Mouse (Mus musculus): ENCODE results near the gene Syt7. TPM values are rescaled to one million over a fixed set of nuclear protein-coding genes. Genes with fewer than 3 reads are reported as not detected.

Gene Syt7
- polyA plus RNA-seq (2014; fragmentation: Nextera tagmentation; extraction: Ambion mirVana) = 12.0 and 14.0 TPM in 2 replicates

DNA sequence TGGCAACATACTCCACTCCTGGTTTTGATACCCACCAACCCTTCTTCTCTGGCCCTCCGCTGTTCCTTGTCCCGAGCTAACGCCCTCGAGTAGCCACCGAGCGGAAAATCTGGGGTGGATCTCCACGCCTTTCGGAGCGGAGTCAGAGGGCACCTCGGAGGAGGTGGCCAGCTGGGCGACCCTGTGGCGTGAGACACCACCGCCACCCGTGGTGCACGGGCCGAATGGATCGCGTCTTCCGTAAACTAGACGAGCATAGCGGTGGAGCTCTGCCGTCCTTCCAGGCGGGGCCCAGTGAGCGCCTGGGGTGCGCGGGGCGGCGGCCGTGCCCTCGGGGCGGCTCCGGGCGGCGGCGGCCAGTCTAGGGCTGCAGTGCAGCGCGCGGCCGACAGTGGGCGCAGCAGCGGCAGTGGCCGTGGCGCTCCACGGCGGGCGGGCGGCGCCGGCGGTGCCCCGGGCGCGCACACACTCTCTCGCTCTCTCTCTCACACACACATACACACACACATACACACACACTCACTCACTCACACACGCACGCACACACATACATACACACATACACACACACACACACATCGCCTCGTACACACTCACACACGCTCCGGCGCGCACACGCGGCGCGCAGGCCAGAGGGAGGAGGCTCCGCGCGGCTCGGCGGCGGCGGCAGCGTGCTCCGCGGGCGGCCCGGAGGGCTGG is at the start of gene Syt7:
Syt7 (plus strand) TSS at position 476 of the 699 bp plus-strand sequence.
- H3K27me3 ChIP-seq (ENCODE audit: control insufficient read depth, insufficient read depth, low read length) = peaks cover 6% of the 10 kb centered on the region; the same call in 1 of the 2 replicates
- H3K9me3 ChIP-seq (ENCODE audit: control insufficient read depth, low read length) = no peaks in the 10 kb centered on the region
- peaks cover 19% of the 10 kb centered on the region for H3K4me1 ChIP-seq (replicated peaks; ENCODE audit: control insufficient read depth, insufficient read depth, low read length)
- H3K4me2 ChIP-seq (replicated peaks) = peak within 1 kb of the TSS; percentile 74
- H3K36me3 ChIP-seq (replicated peaks; ENCODE audit: control insufficient read depth, insufficient read depth) = no peaks in the 10 kb centered on the region
- DNase-seq (ENCODE audit: low spot score) (peak; percentile 96), ATAC-seq (ENCODE audit: low FRiP score) (peak; percentile 82)
- peak within 1 kb of the TSS; percentile 77 for H3K4me3 ChIP-seq (replicated peaks; ENCODE audit: low read length)
- H3K9ac ChIP-seq = peak within 1 kb of the TSS; percentile 89
- under 1% methylated on average over 58 of the region's 78 CpGs for WGBS
- H3K27ac ChIP-seq = peak within 1 kb of the TSS; percentile 54

DNA sequence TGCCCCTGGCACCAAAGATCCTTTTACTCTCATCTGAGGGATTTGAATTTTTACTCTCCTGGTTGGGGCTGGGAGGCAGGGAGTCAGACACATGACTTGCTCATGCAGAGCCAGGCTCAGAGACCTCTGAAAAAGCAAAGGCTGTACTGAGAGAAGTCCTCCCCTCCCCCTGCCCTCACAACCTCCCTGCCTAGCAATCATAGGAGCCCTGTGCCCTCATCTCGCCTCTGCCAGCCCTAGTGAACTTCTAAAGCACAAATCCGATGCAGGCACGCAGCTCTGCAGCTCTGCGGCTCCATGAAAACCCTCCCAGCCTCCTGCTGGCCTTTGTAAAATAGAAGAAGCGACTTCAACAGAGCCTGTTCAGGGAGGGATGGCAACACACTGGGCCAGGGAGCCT is 49.6 kb upstream of the Syt7 start:
- Histone ChIP-seq H3K4me1 (replicated peaks; ENCODE audit: control insufficient read depth, insufficient read depth, low read length) (peaks cover 15% of the 10 kb centered on the region), H3K4me2 (replicated peaks) (no peak overlapping the region), H3K27me3 (ENCODE audit: control insufficient read depth, insufficient read depth, low read length) (0 out of 2 replicates have a peak, but pooled peaks cover 6% of the 10 kb centered on the region), H3K9me3 (ENCODE audit: control insufficient read depth, low read length) (no peaks in the 10 kb centered on the region), H3K9ac (peak overlapping the region; percentile 16; the same call in 1 of the 2 replicates), H3K36me3 (replicated peaks; ENCODE audit: control insufficient read depth, insufficient read depth) (no peaks in the 10 kb centered on the region), H3K4me3 (replicated peaks; ENCODE audit: low read length) (no peak overlapping the region), H3K27ac (no peak overlapping the region)
- ATAC-seq (ENCODE audit: low FRiP score) = no peak
- WGBS = 6% methylated on average over 5 of the region's 5 CpGs
- no peak for DNase-seq (ENCODE audit: low spot score)

DNA sequence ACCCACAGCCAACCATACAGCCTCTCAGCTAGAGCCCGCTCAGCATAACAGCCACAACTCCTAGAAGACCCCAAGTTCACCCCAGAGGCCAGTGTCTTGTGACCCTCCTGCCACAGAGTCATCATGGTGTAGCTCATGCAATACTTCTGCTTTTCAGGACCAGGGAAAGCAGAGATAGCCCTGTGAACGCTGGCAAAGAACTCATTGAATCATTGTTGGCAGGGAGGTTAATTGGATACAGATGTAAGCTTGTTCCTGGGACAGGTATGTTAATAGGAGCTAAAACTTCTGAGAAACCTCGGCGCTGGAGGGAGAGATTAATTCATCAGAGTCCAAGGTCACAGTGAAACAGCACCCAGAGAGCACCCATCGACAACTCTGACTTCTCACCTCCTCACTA is 48.2 kb upstream of the Syt7 start:
- H3K4me2 ChIP-seq (replicated peaks) = no peak overlapping the region
- no peaks in the 10 kb centered on the region for H3K36me3 ChIP-seq (replicated peaks; ENCODE audit: control insufficient read depth, insufficient read depth)
- WGBS = 47% methylated on average over 5 of the region's 5 CpGs
- no peak for ATAC-seq (ENCODE audit: low FRiP score)
- H3K4me1 ChIP-seq (replicated peaks; ENCODE audit: control insufficient read depth, insufficient read depth, low read length) = peaks cover 15% of the 10 kb centered on the region
- H3K9ac ChIP-seq = no peak overlapping the region
- H3K27ac ChIP-seq = no peak overlapping the region
- H3K27me3 ChIP-seq (ENCODE audit: control insufficient read depth, insufficient read depth, low read length) = 0 out of 2 replicates have a peak, but pooled peaks cover 6% of the 10 kb centered on the region
- H3K9me3 ChIP-seq (ENCODE audit: control insufficient read depth, low read length) = no peaks in the 10 kb centered on the region
- no peak overlapping the region for H3K4me3 ChIP-seq (replicated peaks; ENCODE audit: low read length)
- DNase-seq (ENCODE audit: low spot score) = no peak

DNA sequence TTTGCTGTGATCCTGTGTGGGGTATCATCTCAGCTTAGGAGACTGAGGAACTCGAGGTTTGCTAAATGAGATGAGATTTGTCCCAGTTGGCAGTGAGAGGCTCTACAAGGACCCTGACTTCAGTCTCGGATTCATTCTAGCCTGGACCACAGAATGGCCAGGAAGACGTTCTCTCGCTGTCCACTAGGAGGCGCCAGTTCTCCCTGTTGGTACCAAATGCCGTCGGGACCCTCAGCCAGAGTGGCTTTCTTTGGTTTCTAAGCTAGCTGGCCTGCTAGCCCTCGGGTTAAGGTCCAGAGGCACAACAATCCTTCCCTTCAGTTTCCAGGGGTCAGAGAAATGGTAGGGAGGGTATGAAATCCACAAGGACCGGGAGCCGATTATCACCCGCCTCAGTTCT is 47.7 kb upstream of the Syt7 start:
- 19% methylated on average over 11 of the region's 11 CpGs for WGBS
- peak; percentile 79 for DNase-seq (ENCODE audit: low spot score)
- Histone ChIP-seq H3K36me3 (replicated peaks; ENCODE audit: control insufficient read depth, insufficient read depth) (no peaks in the 10 kb centered on the region), H3K9me3 (ENCODE audit: control insufficient read depth, low read length) (no peaks in the 10 kb centered on the region), H3K4me2 (replicated peaks) (no peak overlapping the region), H3K9ac (no peak overlapping the region), H3K4me3 (replicated peaks; ENCODE audit: low read length) (no peak overlapping the region), H3K27ac (no peak overlapping the region), H3K27me3 (ENCODE audit: control insufficient read depth, insufficient read depth, low read length) (0 out of 2 replicates have a peak, but pooled peaks cover 6% of the 10 kb centered on the region), H3K4me1 (replicated peaks; ENCODE audit: control insufficient read depth, insufficient read depth, low read length) (peaks cover 15% of the 10 kb centered on the region)
- ATAC-seq (ENCODE audit: low FRiP score) = no peak

DNA sequence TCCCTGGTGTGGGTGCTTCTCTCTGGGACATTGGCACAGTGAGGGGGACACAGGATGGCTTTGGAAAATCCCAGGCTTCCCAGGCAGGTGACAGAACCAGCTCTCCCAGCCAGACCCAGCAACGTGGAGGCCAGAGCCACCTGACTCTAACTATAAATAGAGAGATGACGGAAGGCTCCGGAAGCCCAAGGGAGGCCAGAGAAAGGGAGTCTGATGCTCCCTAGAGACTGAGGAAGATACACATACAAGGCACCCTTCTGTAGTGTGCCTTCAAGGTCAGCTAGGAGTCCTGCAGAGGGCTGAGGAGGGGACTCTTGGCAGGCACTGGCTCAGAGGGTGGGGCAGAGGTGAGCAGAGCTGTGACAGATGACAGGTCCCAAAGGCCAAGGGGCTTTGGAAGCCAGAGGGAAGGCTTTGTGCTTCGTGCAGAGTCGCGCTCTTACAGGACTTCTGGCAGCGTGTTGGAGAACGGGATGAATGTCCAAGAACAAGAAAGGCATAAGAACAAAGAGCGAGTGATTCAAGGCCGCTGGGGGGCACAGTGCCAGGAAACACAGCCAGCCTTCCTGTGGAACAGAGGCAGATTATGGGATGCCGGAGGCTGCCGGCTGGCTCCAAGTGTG is 47.0 kb upstream of the Syt7 start:
- ATAC-seq (ENCODE audit: low FRiP score) (peak; percentile 49; the same call in 1 of the 2 replicates), DNase-seq (ENCODE audit: low spot score) (peak; percentile 77)
- no peak overlapping the region for H3K9ac ChIP-seq
- H3K36me3 ChIP-seq (replicated peaks; ENCODE audit: control insufficient read depth, insufficient read depth) = no peaks in the 10 kb centered on the region
- no peak overlapping the region for H3K4me2 ChIP-seq (replicated peaks)
- H3K4me1 ChIP-seq (replicated peaks; ENCODE audit: control insufficient read depth, insufficient read depth, low read length) = peaks cover 15% of the 10 kb centered on the region
- 30% methylated on average over 12 of the region's 12 CpGs for WGBS
- H3K27ac ChIP-seq = peak overlapping the region; percentile 47
- H3K4me3 ChIP-seq (replicated peaks; ENCODE audit: low read length) = no peak overlapping the region
- 0 out of 2 replicates have a peak, but pooled peaks cover 6% of the 10 kb centered on the region for H3K27me3 ChIP-seq (ENCODE audit: control insufficient read depth, insufficient read depth, low read length)
- no peaks in the 10 kb centered on the region for H3K9me3 ChIP-seq (ENCODE audit: control insufficient read depth, low read length)

DNA sequence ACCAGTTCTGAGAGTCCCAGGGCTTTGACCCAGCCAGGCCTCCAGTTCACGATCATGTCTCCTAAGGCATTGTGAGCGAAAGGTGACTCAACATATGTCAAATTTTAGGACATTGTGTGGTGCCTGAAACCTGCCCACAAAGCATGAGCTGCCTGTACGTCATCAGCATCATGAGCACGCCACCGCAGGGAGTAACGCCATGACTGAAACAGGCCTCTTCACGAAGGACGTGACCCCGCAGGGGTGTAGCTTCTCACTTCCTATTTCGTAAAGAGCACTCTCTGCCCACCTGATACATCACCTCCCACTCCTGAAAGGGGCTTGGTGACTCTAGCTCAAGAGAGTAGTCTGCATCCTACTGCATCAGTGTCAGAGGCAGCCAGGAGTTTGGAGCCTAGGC is 45.0 kb upstream of the Syt7 start:
- WGBS = 77% methylated on average over 10 of the region's 10 CpGs
- Histone ChIP-seq H3K9ac (no peak overlapping the region), H3K27me3 (ENCODE audit: control insufficient read depth, insufficient read depth, low read length) (0 out of 2 replicates have a peak, but pooled peaks cover 6% of the 10 kb centered on the region), H3K36me3 (replicated peaks; ENCODE audit: control insufficient read depth, insufficient read depth) (no peaks in the 10 kb centered on the region), H3K27ac (no peak overlapping the region), H3K4me1 (replicated peaks; ENCODE audit: control insufficient read depth, insufficient read depth, low read length) (peaks cover 15% of the 10 kb centered on the region), H3K4me3 (replicated peaks; ENCODE audit: low read length) (no peak overlapping the region), H3K4me2 (replicated peaks) (no peak overlapping the region), H3K9me3 (ENCODE audit: control insufficient read depth, low read length) (no peaks in the 10 kb centered on the region)
- DNase-seq (ENCODE audit: low spot score) = no peak
- no peak for ATAC-seq (ENCODE audit: low FRiP score)

DNA sequence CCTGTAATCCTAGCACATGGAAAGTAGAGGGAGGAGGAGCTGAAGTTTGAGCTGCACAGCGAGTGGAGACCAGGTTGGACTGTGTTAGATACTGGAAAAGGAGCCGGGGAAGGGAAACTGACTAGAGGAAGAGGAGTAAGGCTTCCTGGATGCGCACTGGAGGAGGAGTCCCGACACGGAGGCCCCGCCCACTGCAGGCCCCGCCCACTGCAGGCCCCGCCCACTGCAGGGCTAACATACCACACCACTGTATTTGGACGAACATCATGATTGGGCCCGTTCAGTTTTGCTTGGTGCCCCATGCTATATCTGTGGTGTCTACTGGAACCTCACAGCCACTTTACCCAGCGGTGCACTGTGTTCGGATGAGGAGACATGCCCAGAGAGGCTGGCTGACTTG is 43.2 kb upstream of the Syt7 start:
- Histone ChIP-seq H3K4me3 (replicated peaks; ENCODE audit: low read length) (no peak overlapping the region), H3K4me1 (replicated peaks; ENCODE audit: control insufficient read depth, insufficient read depth, low read length) (peaks cover 15% of the 10 kb centered on the region), H3K4me2 (replicated peaks) (no peak overlapping the region), H3K36me3 (replicated peaks; ENCODE audit: control insufficient read depth, insufficient read depth) (no peaks in the 10 kb centered on the region), H3K27me3 (ENCODE audit: control insufficient read depth, insufficient read depth, low read length) (no peaks in the 10 kb centered on the region), H3K9me3 (ENCODE audit: control insufficient read depth, low read length) (no peaks in the 10 kb centered on the region), H3K9ac (no peak overlapping the region), H3K27ac (no peak overlapping the region)
- ATAC-seq (ENCODE audit: low FRiP score) (no peak), DNase-seq (ENCODE audit: low spot score) (no peak)
- WGBS = 51% methylated on average over 12 of the region's 12 CpGs

DNA sequence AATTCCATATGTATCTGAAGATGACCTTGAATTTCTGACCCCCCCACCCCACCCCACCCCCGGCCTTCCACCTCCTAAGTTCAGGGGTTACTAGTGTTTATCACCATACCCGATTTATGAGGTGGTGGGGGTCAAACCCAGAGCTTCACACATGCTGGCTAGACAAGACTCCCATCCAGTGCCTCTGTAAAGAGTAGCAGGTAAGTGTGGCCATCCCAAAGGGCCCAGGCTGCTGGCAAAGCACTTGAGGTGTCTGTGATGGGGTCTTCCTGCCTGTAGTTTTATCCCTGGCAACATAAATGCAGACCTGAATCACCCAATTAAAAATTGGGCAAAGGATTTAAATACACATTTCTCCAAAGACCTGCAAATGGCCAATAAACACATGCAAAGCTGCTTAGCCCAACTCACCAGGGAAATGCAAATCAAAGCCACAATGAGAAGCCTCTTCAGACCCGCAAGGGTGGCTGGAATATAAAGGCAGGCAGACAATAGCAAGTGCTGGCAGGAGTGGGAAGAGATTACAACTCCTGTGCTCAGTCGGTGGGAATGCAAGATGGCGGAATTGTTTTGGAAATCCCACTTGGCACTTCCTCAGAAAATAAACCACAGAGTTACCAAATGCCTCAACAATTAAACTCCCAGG is 41.1 kb upstream of the Syt7 start:
- H3K9ac ChIP-seq = no peak overlapping the region
- peaks cover 2% of the 10 kb centered on the region; the same call in 1 of the 2 replicates for H3K4me1 ChIP-seq (replicated peaks; ENCODE audit: control insufficient read depth, insufficient read depth, low read length)
- H3K4me2 ChIP-seq (replicated peaks) = no peak overlapping the region
- no peaks in the 10 kb centered on the region for H3K36me3 ChIP-seq (replicated peaks; ENCODE audit: control insufficient read depth, insufficient read depth)
- H3K27ac ChIP-seq = no peak overlapping the region
- ATAC-seq (ENCODE audit: low FRiP score) = no peak
- WGBS = 47% methylated on average over 5 of the region's 5 CpGs
- H3K9me3 ChIP-seq (ENCODE audit: control insufficient read depth, low read length) = no peaks in the 10 kb centered on the region
- H3K27me3 ChIP-seq (ENCODE audit: control insufficient read depth, insufficient read depth, low read length) = no peaks in the 10 kb centered on the region
- DNase-seq (ENCODE audit: low spot score) = no peak
- H3K4me3 ChIP-seq (replicated peaks; ENCODE audit: low read length) = no peak overlapping the region

DNA sequence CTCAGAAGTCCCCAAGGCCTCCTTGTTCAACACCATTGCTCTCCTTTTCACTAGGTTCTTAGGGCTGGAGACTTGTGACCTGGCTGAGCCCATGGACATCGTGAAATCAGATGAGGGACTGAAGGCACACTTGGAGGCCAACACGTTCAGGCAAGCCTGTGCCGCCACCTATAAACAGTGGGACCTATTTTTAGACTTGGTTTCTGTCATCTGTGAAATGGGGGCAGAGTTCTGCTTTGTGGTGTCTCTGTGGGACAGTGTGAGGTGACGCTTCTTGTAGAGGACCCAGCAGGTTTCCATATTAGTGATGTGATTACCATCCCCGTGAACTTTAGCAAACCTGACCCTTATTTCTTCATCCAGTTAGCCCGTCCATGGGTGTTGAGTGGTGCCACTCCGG is 36.7 kb upstream of the Syt7 start:
- 88% methylated on average over 7 of the region's 7 CpGs for WGBS
- no peak overlapping the region for H3K4me3 ChIP-seq (replicated peaks; ENCODE audit: low read length)
- no peak overlapping the region for H3K27ac ChIP-seq
- H3K27me3 ChIP-seq (ENCODE audit: control insufficient read depth, insufficient read depth, low read length) = no peaks in the 10 kb centered on the region
- no peak overlapping the region for H3K9ac ChIP-seq
- DNase-seq (ENCODE audit: low spot score) (no peak), ATAC-seq (ENCODE audit: low FRiP score) (no peak)
- no peaks in the 10 kb centered on the region for H3K36me3 ChIP-seq (replicated peaks; ENCODE audit: control insufficient read depth, insufficient read depth)
- H3K9me3 ChIP-seq (ENCODE audit: control insufficient read depth, low read length) = no peaks in the 10 kb centered on the region
- H3K4me2 ChIP-seq (replicated peaks) = no peak overlapping the region
- H3K4me1 ChIP-seq (replicated peaks; ENCODE audit: control insufficient read depth, insufficient read depth, low read length) = peaks cover 8% of the 10 kb centered on the region; the same call in 1 of the 2 replicates

All from hindbrain, embryonic 14.5 days (tissue).